Mouse (Mus musculus): ENCODE data around the gene Mcu.

The Mcu gene

DNA sequence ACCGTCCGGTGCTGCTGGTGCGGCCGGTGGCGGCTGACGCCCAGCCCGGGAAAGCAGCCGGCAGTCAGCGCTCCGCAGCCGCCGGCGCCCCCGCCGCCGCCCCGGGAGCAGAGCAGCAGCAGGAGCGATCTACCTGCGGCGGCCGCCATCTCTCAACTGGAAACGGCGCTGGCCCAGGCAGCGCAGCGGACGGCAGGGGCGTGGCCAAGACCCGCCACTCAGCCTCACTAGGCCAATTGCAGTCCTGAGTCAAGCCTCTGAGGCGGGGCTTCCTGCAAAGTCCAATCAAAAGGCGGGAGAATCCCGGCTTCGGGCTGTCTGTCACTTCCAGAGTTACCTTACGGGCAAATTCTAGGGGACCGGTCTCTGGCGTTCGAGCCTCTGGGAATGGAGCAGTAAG lies at the start of gene Mcu:
Mcu (minus strand) TSS at position 171 of the 400 bp plus-strand sequence.
- peaks cover 21% of the 10 kb centered on the region for H3K4me1 ChIP-seq (replicated peaks; ENCODE audit: low read depth, low read length)
- peaks cover 27% of the 10 kb centered on the region for H3K27me3 ChIP-seq (ENCODE audit: insufficient read depth, low read length)
- peak within 1 kb of the TSS; percentile 88 for H3K4me3 ChIP-seq (replicated peaks; ENCODE audit: low read length)
- no peaks in the 10 kb centered on the region for H3K9me3 ChIP-seq (ENCODE audit: low read length)
- TF ChIP-seq POU5F1 (IDR thresholded peaks at IDR 0.05; ENCODE audit: borderline replicate concordance, low read length) (no peak), CTCF (conservative IDR thresholded peaks at IDR 0.05; ENCODE audit: low read length) (no peak), NANOG (IDR thresholded peaks at IDR 0.05; ENCODE audit: borderline replicate concordance, low read length) (no peak)
- H3K36me3 ChIP-seq (ENCODE audit: insufficient read depth, low read length), result no peaks in the 10 kb centered on the region

DNA sequence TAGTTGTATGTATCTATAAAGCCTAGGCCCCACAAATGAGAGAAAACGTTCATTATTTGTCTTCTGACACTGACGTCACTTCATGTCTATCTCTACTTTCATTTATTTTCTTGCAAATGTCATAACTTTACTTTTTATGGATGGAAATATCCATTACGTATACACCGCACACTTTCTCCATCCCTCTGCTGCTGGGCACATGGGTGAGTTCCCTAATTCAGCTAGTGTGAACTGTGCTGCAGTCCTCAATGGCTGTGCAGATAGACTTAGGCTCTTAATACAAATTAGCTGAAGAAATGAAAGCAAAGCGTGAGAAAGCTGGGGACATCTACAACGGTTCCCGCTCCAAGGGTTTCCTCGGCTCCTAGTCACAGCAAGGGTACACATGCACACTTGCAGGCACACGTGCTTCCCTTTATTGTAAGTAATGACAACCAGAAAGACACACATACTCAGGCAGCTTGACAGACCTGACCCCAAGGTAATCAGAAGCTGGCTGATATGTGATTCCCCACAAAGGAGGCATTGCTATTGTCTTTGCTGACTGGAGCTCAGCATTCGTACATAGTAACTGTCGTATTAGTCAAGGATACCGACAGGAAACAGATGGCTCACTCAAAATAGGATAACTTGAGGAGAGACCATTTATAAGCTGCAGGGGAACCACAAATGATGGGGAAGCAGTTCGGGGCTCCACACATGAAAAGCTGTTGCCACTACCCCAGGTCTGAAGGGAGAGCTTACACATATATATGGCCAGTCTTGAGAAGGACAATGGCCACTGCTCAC lies 49.2 kb upstream of the Mcu start:
- H3K9me3 ChIP-seq (ENCODE audit: low read length), result peaks cover under 1% of the 10 kb centered on the region; the same call in 1 of the 2 replicates
- TF ChIP-seq NANOG (IDR thresholded peaks at IDR 0.05; ENCODE audit: borderline replicate concordance, low read length) (no peak), CTCF (conservative IDR thresholded peaks at IDR 0.05; ENCODE audit: low read length) (no peak), POU5F1 (IDR thresholded peaks at IDR 0.05; ENCODE audit: borderline replicate concordance, low read length) (no peak)
- H3K36me3 ChIP-seq (ENCODE audit: insufficient read depth, low read length), result no peaks in the 10 kb centered on the region
- no peak overlapping the region for H3K4me3 ChIP-seq (replicated peaks; ENCODE audit: low read length)
- H3K4me1 ChIP-seq (replicated peaks; ENCODE audit: low read depth, low read length), result 0 out of 2 replicates have a peak, but pooled peaks cover 4% of the 10 kb centered on the region
- H3K27me3 ChIP-seq (ENCODE audit: insufficient read depth, low read length), result no peaks in the 10 kb centered on the region

DNA sequence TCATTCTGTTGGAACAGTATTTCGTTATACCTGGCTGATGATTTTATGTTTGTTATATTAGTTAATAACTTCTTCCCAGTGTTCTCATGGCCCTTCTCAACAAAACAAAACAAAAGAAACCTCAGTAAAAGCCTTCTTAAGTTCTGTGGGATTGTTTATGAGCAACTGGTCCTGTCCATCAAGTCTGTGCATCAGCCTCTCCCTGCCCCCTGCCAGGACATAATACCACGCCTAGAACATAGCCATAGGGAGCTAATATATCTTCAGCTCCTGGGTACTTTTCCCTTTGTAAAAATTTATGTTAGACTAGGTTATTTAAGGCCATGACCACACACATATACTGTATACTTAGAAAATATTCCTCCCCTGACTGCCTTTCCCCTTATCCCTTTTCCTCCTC lies 48.3 kb upstream of the Mcu start:
- H3K4me1 ChIP-seq (replicated peaks; ENCODE audit: low read depth, low read length), result 0 out of 2 replicates have a peak, but pooled peaks cover 4% of the 10 kb centered on the region
- no peak for TF ChIP-seq CTCF (conservative IDR thresholded peaks at IDR 0.05; ENCODE audit: low read length)
- no peak for TF ChIP-seq POU5F1 (IDR thresholded peaks at IDR 0.05; ENCODE audit: borderline replicate concordance, low read length)
- no peak for TF ChIP-seq NANOG (IDR thresholded peaks at IDR 0.05; ENCODE audit: borderline replicate concordance, low read length)
- H3K4me3 ChIP-seq (replicated peaks; ENCODE audit: low read length), result no peak overlapping the region
- H3K27me3 ChIP-seq (ENCODE audit: insufficient read depth, low read length), result no peaks in the 10 kb centered on the region
- no peaks in the 10 kb centered on the region for H3K36me3 ChIP-seq (ENCODE audit: insufficient read depth, low read length)
- H3K9me3 ChIP-seq (ENCODE audit: low read length), result peaks cover 7% of the 10 kb centered on the region; the same call in 1 of the 2 replicates

DNA sequence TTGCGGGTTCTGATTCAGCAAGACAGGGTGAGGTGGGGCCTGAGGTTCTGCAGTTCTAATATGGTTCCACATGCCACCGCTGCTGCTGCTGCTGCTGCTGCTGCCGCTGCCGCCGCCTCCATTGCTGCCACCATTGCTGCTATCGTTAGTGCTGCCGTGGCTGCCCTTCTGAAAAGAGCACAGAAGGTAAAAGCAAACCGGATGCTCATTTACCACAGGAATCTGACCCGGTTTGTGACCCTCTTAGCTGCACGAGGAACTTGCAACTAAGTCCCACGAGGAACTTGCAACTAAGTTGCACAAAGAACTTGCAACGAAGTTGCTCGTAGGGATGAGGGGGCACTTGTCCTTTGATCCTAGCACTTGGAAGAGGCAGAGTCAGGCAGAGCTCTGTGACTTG lies 40.3 kb upstream of the Mcu start:
- H3K4me3 ChIP-seq (replicated peaks; ENCODE audit: low read length), result no peak overlapping the region
- TF ChIP-seq POU5F1 (IDR thresholded peaks at IDR 0.05; ENCODE audit: borderline replicate concordance, low read length) (no peak), CTCF (conservative IDR thresholded peaks at IDR 0.05; ENCODE audit: low read length) (no peak), NANOG (IDR thresholded peaks at IDR 0.05; ENCODE audit: borderline replicate concordance, low read length) (no peak)
- H3K27me3 ChIP-seq (ENCODE audit: insufficient read depth, low read length), result no peaks in the 10 kb centered on the region
- H3K9me3 ChIP-seq (ENCODE audit: low read length), result peaks cover 11% of the 10 kb centered on the region; the same call in 1 of the 2 replicates
- no peaks in the 10 kb centered on the region for H3K4me1 ChIP-seq (replicated peaks; ENCODE audit: low read depth, low read length)
- H3K36me3 ChIP-seq (ENCODE audit: insufficient read depth, low read length), result no peaks in the 10 kb centered on the region

DNA sequence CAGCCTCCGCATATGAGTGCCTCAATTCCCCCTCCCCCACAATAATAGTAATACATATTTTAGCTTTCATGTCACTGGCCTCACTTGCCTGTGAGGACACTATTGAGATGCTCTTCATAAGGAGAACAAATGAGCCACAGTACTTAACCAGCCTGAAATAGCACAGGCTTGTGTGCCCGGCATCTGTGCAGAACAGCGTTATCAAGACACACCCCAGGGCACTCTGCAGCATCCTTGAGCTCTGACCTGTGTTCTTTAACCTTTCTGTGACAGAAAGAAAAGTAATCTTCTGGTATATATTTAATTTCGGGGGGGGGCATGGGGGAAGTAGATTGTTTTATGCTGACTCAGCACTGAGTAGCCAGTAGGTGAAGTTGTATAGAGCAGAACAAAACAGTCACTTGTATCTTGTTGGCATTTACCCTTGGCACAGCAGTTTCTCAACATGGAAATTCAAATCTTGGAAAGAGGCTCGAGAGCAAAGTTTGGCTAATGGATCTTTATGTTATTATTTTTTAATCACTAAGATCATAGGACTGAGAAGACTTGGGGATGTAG lies 30.4 kb upstream of the Mcu start:
- Histone ChIP-seq H3K36me3 (ENCODE audit: insufficient read depth, low read length) (no peaks in the 10 kb centered on the region), H3K27me3 (ENCODE audit: insufficient read depth, low read length) (no peaks in the 10 kb centered on the region), H3K4me3 (replicated peaks; ENCODE audit: low read length) (no peak overlapping the region), H3K4me1 (replicated peaks; ENCODE audit: low read depth, low read length) (peaks cover 4% of the 10 kb centered on the region), H3K9me3 (ENCODE audit: low read length) (peaks cover 8% of the 10 kb centered on the region)
- TF ChIP-seq CTCF (conservative IDR thresholded peaks at IDR 0.05; ENCODE audit: low read length) (no peak), POU5F1 (IDR thresholded peaks at IDR 0.05; ENCODE audit: borderline replicate concordance, low read length) (no peak), NANOG (IDR thresholded peaks at IDR 0.05; ENCODE audit: borderline replicate concordance, low read length) (no peak)

DNA sequence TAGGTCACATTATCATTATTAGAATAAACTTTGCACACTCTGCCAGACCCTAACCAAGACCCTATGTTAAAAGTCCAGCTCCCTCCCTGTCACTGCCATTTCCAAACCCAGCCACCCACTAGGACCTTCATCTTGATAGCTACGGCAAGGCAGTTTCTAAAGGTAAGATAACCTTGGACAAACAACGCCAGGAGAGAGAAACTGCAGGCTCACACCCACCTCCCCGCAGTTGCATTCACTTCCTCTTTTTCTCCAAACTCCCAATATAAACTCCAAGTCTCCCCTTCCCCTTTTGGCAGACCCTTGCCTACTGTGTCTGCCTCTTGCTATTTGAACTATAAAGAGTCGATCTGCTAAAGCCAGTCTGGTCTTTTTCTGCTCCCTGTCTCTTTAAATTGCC lies 28.7 kb upstream of the Mcu start:
- TF ChIP-seq NANOG (IDR thresholded peaks at IDR 0.05; ENCODE audit: borderline replicate concordance, low read length) (no peak), CTCF (conservative IDR thresholded peaks at IDR 0.05; ENCODE audit: low read length) (no peak), POU5F1 (IDR thresholded peaks at IDR 0.05; ENCODE audit: borderline replicate concordance, low read length) (no peak)
- Histone ChIP-seq H3K9me3 (ENCODE audit: low read length) (peaks cover 8% of the 10 kb centered on the region), H3K27me3 (ENCODE audit: insufficient read depth, low read length) (no peaks in the 10 kb centered on the region), H3K4me3 (replicated peaks; ENCODE audit: low read length) (no peak overlapping the region), H3K4me1 (replicated peaks; ENCODE audit: low read depth, low read length) (peaks cover 22% of the 10 kb centered on the region), H3K36me3 (ENCODE audit: insufficient read depth, low read length) (no peaks in the 10 kb centered on the region)

DNA sequence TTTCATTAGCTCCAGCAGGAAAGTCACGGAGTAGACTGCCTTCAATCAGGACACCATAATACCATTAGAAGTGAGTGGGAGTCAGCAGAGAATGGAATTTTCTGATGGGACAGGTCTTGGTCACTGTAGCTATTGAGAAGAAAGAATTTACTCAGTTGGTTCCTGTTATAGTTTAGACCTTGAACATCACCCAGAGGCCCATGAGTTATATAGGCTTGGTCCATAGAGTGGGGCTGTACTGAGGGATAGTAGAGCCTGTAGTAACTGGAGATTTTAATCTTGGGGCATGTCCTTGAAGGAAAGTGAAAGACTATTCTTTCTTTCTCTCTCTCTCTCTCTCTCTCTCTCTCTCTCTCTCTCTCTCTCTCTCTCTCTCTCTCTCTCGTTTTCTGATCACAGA lies 28.2 kb upstream of the Mcu start:
- H3K9me3 ChIP-seq (ENCODE audit: low read length), result peaks cover 3% of the 10 kb centered on the region
- H3K4me1 ChIP-seq (replicated peaks; ENCODE audit: low read depth, low read length), result peaks cover 26% of the 10 kb centered on the region
- TF ChIP-seq POU5F1 (IDR thresholded peaks at IDR 0.05; ENCODE audit: borderline replicate concordance, low read length) (no peak), CTCF (conservative IDR thresholded peaks at IDR 0.05; ENCODE audit: low read length) (no peak), NANOG (IDR thresholded peaks at IDR 0.05; ENCODE audit: borderline replicate concordance, low read length) (no peak)
- H3K4me3 ChIP-seq (replicated peaks; ENCODE audit: low read length), result no peak overlapping the region
- no peaks in the 10 kb centered on the region for H3K36me3 ChIP-seq (ENCODE audit: insufficient read depth, low read length)
- H3K27me3 ChIP-seq (ENCODE audit: insufficient read depth, low read length), result no peaks in the 10 kb centered on the region

DNA sequence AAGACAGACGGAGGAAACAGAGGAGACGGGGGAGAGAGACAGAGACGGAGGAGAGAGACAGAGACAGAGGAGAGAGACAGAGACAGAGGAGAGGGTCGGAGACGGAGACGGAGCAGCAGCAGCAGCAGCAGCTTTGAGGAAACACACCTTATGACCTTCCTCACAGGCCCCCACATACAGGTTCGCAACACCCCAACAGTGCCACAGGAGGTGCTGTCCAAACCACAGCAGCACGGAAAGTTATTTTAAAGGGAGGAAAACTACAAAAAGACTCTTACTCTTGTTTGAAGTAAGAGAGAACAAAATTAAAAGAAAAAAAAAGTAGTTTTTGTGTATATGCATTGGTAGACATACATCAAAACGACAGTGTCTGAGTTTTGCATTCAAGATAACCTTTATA lies 27.2 kb upstream of the Mcu start:
- no peaks in the 10 kb centered on the region for H3K27me3 ChIP-seq (ENCODE audit: insufficient read depth, low read length)
- no peaks in the 10 kb centered on the region for H3K9me3 ChIP-seq (ENCODE audit: low read length)
- TF ChIP-seq CTCF (conservative IDR thresholded peaks at IDR 0.05; ENCODE audit: low read length) (no peak), NANOG (IDR thresholded peaks at IDR 0.05; ENCODE audit: borderline replicate concordance, low read length) (no peak), POU5F1 (IDR thresholded peaks at IDR 0.05; ENCODE audit: borderline replicate concordance, low read length) (no peak)
- peaks cover 26% of the 10 kb centered on the region for H3K4me1 ChIP-seq (replicated peaks; ENCODE audit: low read depth, low read length)
- no peak overlapping the region for H3K4me3 ChIP-seq (replicated peaks; ENCODE audit: low read length)
- H3K36me3 ChIP-seq (ENCODE audit: insufficient read depth, low read length), result no peaks in the 10 kb centered on the region

All from E14TG2a.4 (cell line).